Mouse (Mus musculus) CH12.LX (cell line): ENCODE measurements at regions not wholly inside any gene's neighbourhood (a gene's known extent, or its start where the extent isn't known, plus 50 kb on each side); places are given as distances from the start of the nearest gene placed in this dataset.

Source experiments
- CTCF ChIP-seq, 2 experiments: IDR thresholded peaks in 1 of 2; conservative IDR thresholded peaks in 1 of 2; 2 replicates each; pipeline ENCODE4 v1.5.1; 2011 to 2012; ENCODE audit warnings: low read depth in 2 of 2, low read length in 2 of 2, improper control_type of control experiment in 1 of 2, inconsistent platforms in 1 of 2, mild to moderate bottlenecking in 1 of 2, moderate library complexity in 1 of 2
- EP300 ChIP-seq: IDR thresholded peaks from 2 replicates; pipeline ENCODE4 v1.6.1; 2011; ENCODE audit warnings: low read length, improper control_type of control experiment
- POLR2AphosphoS2 ChIP-seq: IDR thresholded peaks from 2 replicates; pipeline ENCODE4 v1.6.1; 2011; ENCODE audit warnings: low read depth, low read length, improper control_type of control experiment

GRCm38 (mm10) chr8:80117328-80117727, 59.5 kb upstream of the Hhip start:
- TF ChIP-seq EP300 (no peak), POLR2AphosphoS2 (no peak), CTCF (conservative IDR thresholded peaks at IDR 0.05 in 1 of 2, IDR thresholded peaks at IDR 0.05 in 1 of 2; ENCODE audit: low read depth in 2 of 2, low read length in 2 of 2) (no peak)
